Mouse (Mus musculus) adrenal gland, postnatal 25 days (tissue): ENCODE measurements at regions not wholly inside any gene's neighbourhood (a gene's known extent, or its start where the extent isn't known, plus 50 kb on each side); places are given as distances from the start of the nearest gene placed in this dataset.

Experiments
- DNase-seq: peaks from one replicate; pipeline ENCODE4 v3.0.0; 2021; ENCODE audit warnings: mixed read lengths
- microRNA-seq, 2 experiments: library from miRNA; unstranded; fragments of <30 nt; microRNA quantifications; one replicate each; pipeline ENCODE4 v1.2.0; 2021

DNA sequence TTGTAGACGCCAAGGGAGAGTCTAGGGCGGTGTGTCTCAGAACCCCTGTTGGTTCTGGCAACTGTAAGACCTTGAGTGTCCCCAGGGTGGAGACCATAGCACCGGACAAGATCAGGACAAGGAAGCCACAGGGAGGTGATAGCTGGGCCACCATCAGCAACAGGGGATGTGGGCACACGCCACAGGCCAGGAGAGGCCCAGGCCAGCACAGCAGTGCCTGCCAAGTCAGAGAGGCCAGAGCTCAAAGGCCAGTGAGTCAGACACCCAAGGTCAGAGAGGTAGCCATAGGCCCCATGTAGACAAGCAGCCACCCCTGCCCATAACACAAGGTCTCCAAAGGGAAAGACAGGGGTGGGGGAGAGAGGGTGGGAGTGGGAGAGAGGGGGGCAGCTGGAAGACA, 52.2 kb upstream of the Zbtb40 start:
- no peak for DNase-seq

Small RNAs in the stretch of these regions (microRNA-seq; reads per million reads assigned to microRNA genes)
- gene Gm23263 (0 reads per million in 2 experiments), gene Gm25399 (0 reads per million in 2 experiments)
